Mouse (Mus musculus) erythroblast, embryonic 14.5 days (primary cell): ENCODE data around the gene Pold1.

ENCODE experiments used
- GATA1 ChIP-seq: IDR thresholded peaks from 2 replicates; pipeline ENCODE4 v1.6.1; 2012; ENCODE audit warnings: low read length, inconsistent platforms, mixed read lengths
- TAL1 ChIP-seq: IDR thresholded peaks from 3 replicates; pipeline ENCODE4 v1.6.1; 2012; ENCODE audit warnings: low read length, inconsistent platforms, mixed read lengths

DNA sequence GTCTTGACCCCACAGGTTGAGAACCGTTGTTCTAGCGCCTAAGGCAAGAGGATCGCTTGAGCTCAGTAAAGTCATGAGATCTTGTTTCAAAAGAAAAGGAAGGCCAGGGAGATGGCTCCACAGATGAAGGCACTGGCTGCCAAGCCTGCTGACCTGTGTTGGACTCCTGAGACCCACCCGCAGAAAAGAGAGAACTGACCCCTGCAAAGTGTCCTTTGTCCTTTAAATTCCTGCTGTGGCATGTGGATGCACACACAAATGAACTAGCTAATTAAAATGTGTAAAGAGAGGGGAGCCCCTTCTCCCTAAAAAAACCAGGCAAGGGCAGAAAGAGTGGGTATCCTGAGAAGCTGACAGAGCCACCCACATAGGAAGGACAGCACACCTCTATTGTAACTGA is 23.2 kb upstream of the Pold1 start:
- TF ChIP-seq TAL1: no peak
- TF ChIP-seq GATA1: no peak
